Mouse (Mus musculus): ENCODE results near the gene Mfsd7a. TPM values are rescaled to one million over a fixed set of nuclear protein-coding genes. Genes with fewer than 3 reads are reported as not detected.
"Not testable (repeated sequence)": the region's sequence is repeated elsewhere in the genome, so short reads cannot be mapped to it uniquely, and the experiment has no call there.

The Mfsd7a gene
- 0.65 and 1.1 TPM in 2 replicates for polyA plus RNA-seq (2015; fragmentation: Nextera tagmentation; extraction: Ambion mirVana)

- Histone ChIP-seq H3K4me1 (peaks cover 11% of the 10 kb centered on the region), H3K9ac (peak within 1 kb of the TSS; percentile 4; the same call in 1 of the 2 replicates), H3K27me3 (peaks cover 9% of the 10 kb centered on the region; the same call in 1 of the 2 replicates), H3K4me3 (replicated peaks) (peak within 1 kb of the TSS; percentile 41), H3K36me3 (no peaks in the 10 kb centered on the region), H3K4me2 (replicated peaks) (peak within 1 kb of the TSS; percentile 60), H3K9me3 (replicated peaks) (no peaks in the 10 kb centered on the region), H3K27ac (replicated peaks) (peak within 1 kb of the TSS; percentile 39; the same call in 1 of the 2 replicates)
- ATAC-seq (ENCODE audit: insufficient number of reproducible peaks, low FRiP score, low TSS enrichment, low read depth), result peak; percentile 78
- WGBS, result 14% methylated on average over 24 of the region's 24 CpGs
These were observed at the start of gene Mfsd7a for GRCm38 (mm10) chr5:108448785-108449668. Gene Mfsd7a (minus strand): TSS chr5:108448891.

- not testable (repeated sequence) for H3K9ac ChIP-seq; H3K4me3 ChIP-seq (replicated peaks); H3K4me1 ChIP-seq; H3K27me3 ChIP-seq; H3K27ac ChIP-seq (replicated peaks); H3K9me3 ChIP-seq (replicated peaks); H3K4me2 ChIP-seq (replicated peaks); ATAC-seq (ENCODE audit: insufficient number of reproducible peaks, low FRiP score, low TSS enrichment, low read depth)
- peaks cover 66% of the 10 kb centered on the region for H3K36me3 ChIP-seq
- 92% methylated on average over 5 of the region's 5 CpGs for WGBS
These were observed 37.5 kb upstream of the Mfsd7a start for GRCm38 (mm10) chr5:108486148-108486547.

- no peak for ATAC-seq (ENCODE audit: insufficient number of reproducible peaks, low FRiP score, low TSS enrichment, low read depth)
- no peak overlapping the region for H3K4me3 ChIP-seq (replicated peaks)
- no peak overlapping the region for H3K27ac ChIP-seq (replicated peaks)
- no peaks in the 10 kb centered on the region for H3K4me1 ChIP-seq
- H3K36me3 ChIP-seq, result peaks cover 61% of the 10 kb centered on the region
- H3K9ac ChIP-seq, result no peak overlapping the region
- no peak overlapping the region for H3K4me2 ChIP-seq (replicated peaks)
- no peaks in the 10 kb centered on the region for H3K27me3 ChIP-seq
- 97% methylated on average over 2 of the region's 2 CpGs for WGBS
- H3K9me3 ChIP-seq (replicated peaks), result no peaks in the 10 kb centered on the region
These were observed 36.5 kb upstream of the Mfsd7a start for GRCm38 (mm10) chr5:108485239-108485638.

GRCm38 (mm10) chr5:108483006-108483405, 34.3 kb upstream of the Mfsd7a start:
- WGBS, result 91% methylated on average over 6 of the region's 6 CpGs
- H3K27me3 ChIP-seq, result no peaks in the 10 kb centered on the region
- no peak overlapping the region for H3K9ac ChIP-seq
- H3K36me3 ChIP-seq, result peaks cover 52% of the 10 kb centered on the region
- no peak overlapping the region for H3K4me2 ChIP-seq (replicated peaks)
- H3K9me3 ChIP-seq (replicated peaks), result no peaks in the 10 kb centered on the region
- no peaks in the 10 kb centered on the region for H3K4me1 ChIP-seq
- H3K4me3 ChIP-seq (replicated peaks), result no peak overlapping the region
- ATAC-seq (ENCODE audit: insufficient number of reproducible peaks, low FRiP score, low TSS enrichment, low read depth), result peak; percentile 24; the same call in 1 of the 2 replicates
- H3K27ac ChIP-seq (replicated peaks), result no peak overlapping the region

- Histone ChIP-seq H3K4me3 (replicated peaks) (no peak overlapping the region), H3K9me3 (replicated peaks) (no peaks in the 10 kb centered on the region), H3K36me3 (peaks cover 71% of the 10 kb centered on the region), H3K27me3 (no peaks in the 10 kb centered on the region), H3K4me2 (replicated peaks) (no peak overlapping the region), H3K4me1 (no peaks in the 10 kb centered on the region), H3K27ac (replicated peaks) (no peak overlapping the region), H3K9ac (no peak overlapping the region)
- no peak for ATAC-seq (ENCODE audit: insufficient number of reproducible peaks, low FRiP score, low TSS enrichment, low read depth)
- WGBS, result 88% methylated on average over 3 of the region's 3 CpGs
These were observed 27.3 kb upstream of the Mfsd7a start for GRCm38 (mm10) chr5:108475977-108476376.

GRCm38 (mm10) chr5:108473737-108474136, 25.0 kb upstream of the Mfsd7a start:
- H3K9me3 ChIP-seq (replicated peaks), result no peaks in the 10 kb centered on the region
- H3K4me2 ChIP-seq (replicated peaks), result no peak overlapping the region
- no peak for ATAC-seq (ENCODE audit: insufficient number of reproducible peaks, low FRiP score, low TSS enrichment, low read depth)
- peaks cover 67% of the 10 kb centered on the region for H3K36me3 ChIP-seq
- no peaks in the 10 kb centered on the region for H3K27me3 ChIP-seq
- H3K4me3 ChIP-seq (replicated peaks), result no peak overlapping the region
- H3K9ac ChIP-seq, result no peak overlapping the region
- 88% methylated on average over 4 of the region's 4 CpGs for WGBS
- H3K27ac ChIP-seq (replicated peaks), result no peak overlapping the region
- no peaks in the 10 kb centered on the region for H3K4me1 ChIP-seq

- no peaks in the 10 kb centered on the region for H3K27me3 ChIP-seq
- H3K4me1 ChIP-seq, result 0 out of 2 replicates have a peak, but pooled peaks cover 4% of the 10 kb centered on the region
- no peak overlapping the region for H3K9ac ChIP-seq
- no peak overlapping the region for H3K4me2 ChIP-seq (replicated peaks)
- WGBS, result 69% methylated on average over 7 of the region's 7 CpGs
- no peak for ATAC-seq (ENCODE audit: insufficient number of reproducible peaks, low FRiP score, low TSS enrichment, low read depth)
- no peaks in the 10 kb centered on the region for H3K9me3 ChIP-seq (replicated peaks)
- H3K27ac ChIP-seq (replicated peaks), result no peak overlapping the region
- peaks cover 27% of the 10 kb centered on the region for H3K36me3 ChIP-seq
- no peak overlapping the region for H3K4me3 ChIP-seq (replicated peaks)
These were observed 20.9 kb upstream of the Mfsd7a start for GRCm38 (mm10) chr5:108469617-108470016.

GRCm38 (mm10) chr5:108466647-108467046, 18.0 kb upstream of the Mfsd7a start:
- no peaks in the 10 kb centered on the region for H3K27me3 ChIP-seq
- WGBS, result 92% methylated on average over 1 of the region's 1 CpGs

GRCm38 (mm10) chr5:108465131-108465891, 16.6 kb upstream of the Mfsd7a start:
- no peak overlapping the region for H3K27ac ChIP-seq (replicated peaks)
- H3K4me1 ChIP-seq, result peaks cover 31% of the 10 kb centered on the region
- H3K4me3 ChIP-seq (replicated peaks), result no peak overlapping the region
- H3K36me3 ChIP-seq, result no peaks in the 10 kb centered on the region
- H3K9me3 ChIP-seq (replicated peaks), result no peaks in the 10 kb centered on the region
- 88% methylated on average over 6 of the region's 6 CpGs for WGBS
- ATAC-seq (ENCODE audit: insufficient number of reproducible peaks, low FRiP score, low TSS enrichment, low read depth), result no peak
- H3K27me3 ChIP-seq, result no peaks in the 10 kb centered on the region
- no peak overlapping the region for H3K9ac ChIP-seq
- no peak overlapping the region for H3K4me2 ChIP-seq (replicated peaks)

More at GRCm38 (mm10) chr5:108466647-108467046, 18.0 kb upstream of the Mfsd7a start:
- no peak overlapping the region for H3K9ac ChIP-seq
- no peak overlapping the region for H3K4me3 ChIP-seq (replicated peaks)
- no peak overlapping the region for H3K4me2 ChIP-seq (replicated peaks)
- H3K4me1 ChIP-seq, result peaks cover 26% of the 10 kb centered on the region
- H3K27ac ChIP-seq (replicated peaks), result no peak overlapping the region
- no peaks in the 10 kb centered on the region for H3K36me3 ChIP-seq
- no peaks in the 10 kb centered on the region for H3K9me3 ChIP-seq (replicated peaks)
- no peak for ATAC-seq (ENCODE audit: insufficient number of reproducible peaks, low FRiP score, low TSS enrichment, low read depth)

GRCm38 (mm10) chr5:108462446-108462845, 13.8 kb upstream of the Mfsd7a start:
- 38% methylated on average over 4 of the region's 4 CpGs for WGBS
- H3K27ac ChIP-seq (replicated peaks), result 0 out of 2 replicates have a peak overlapping the region, but pooled peaks have one; percentile 7
- peak overlapping the region; percentile 89 for H3K4me3 ChIP-seq (replicated peaks)
- H3K36me3 ChIP-seq, result no peaks in the 10 kb centered on the region
- H3K9me3 ChIP-seq (replicated peaks), result no peaks in the 10 kb centered on the region
- peaks cover 31% of the 10 kb centered on the region for H3K4me1 ChIP-seq
- peak overlapping the region; percentile 88 for H3K4me2 ChIP-seq (replicated peaks)
- peak overlapping the region; percentile 99 for H3K9ac ChIP-seq
- peaks cover 13% of the 10 kb centered on the region; the same call in 1 of the 2 replicates for H3K27me3 ChIP-seq
- no peak for ATAC-seq (ENCODE audit: insufficient number of reproducible peaks, low FRiP score, low TSS enrichment, low read depth)
